Mouse (Mus musculus): Measurements from ENCODE around the gene Shmt1. TPM values are rescaled to one million over a fixed set of nuclear protein-coding genes. Genes with fewer than 3 reads are reported as not detected.

Gene Shmt1
- polyA plus RNA-seq, 1 experiment from 2014 or later, result 7.9 TPM

DNA sequence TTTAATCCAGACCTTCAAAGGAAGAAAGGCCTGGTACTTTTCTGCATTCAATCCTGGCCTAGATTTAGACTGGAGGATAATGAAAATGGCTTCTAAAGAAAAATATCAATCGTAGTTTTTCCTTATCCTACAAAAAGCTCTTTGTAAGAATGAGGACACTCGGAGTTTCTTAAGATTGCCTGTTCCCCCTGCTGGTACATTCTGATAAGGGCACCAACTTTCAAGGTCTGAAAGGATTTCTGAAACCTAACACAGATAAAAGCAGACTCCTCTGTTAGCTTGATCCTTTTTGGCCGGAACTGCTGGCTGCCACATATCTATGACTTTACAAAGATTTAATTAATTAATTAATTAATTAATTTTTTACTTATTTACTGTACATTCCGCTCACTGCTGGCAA is 44.5 kb downstream of the Shmt1 start:
- Histone ChIP-seq H3K4me1 (replicated peaks) (no peaks in the 10 kb centered on the region), H3K9me3 (no peaks in the 10 kb centered on the region), H3K9ac (no peak overlapping the region), H3K27me3 (no peaks in the 10 kb centered on the region), H3K4me3 (no peak overlapping the region), H3K27ac (no peak overlapping the region), H3K36me3 (peaks cover under 1% of the 10 kb centered on the region; the same call in 1 of the 2 replicates), H3K4me2 (no peak overlapping the region)
- 90% methylated on average over 4 of the region's 4 CpGs for WGBS
- no peak for ATAC-seq (ENCODE audit: low FRiP score)

DNA sequence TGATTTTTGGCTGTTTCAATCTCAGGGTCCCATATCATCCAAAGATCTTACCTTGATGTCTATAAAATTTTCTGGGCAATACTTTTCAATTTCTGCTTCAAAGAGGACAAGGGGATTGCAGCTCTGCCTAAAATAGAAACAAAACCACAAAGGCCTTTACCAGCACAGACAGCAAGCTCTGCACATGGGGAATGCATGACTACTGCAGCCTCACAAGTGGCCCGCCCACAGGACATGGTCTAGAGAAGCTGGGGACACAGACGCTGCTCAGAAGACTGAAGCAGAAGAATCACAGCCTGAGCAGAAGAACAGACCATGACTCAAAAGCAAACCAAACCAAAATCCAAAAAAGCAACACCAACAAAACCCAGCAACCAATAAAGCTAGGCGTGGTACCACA is 49.8 kb downstream of the Shmt1 start:
- WGBS, result 94% methylated on average over 3 of the region's 3 CpGs
- no peaks in the 10 kb centered on the region for H3K27me3 ChIP-seq
- no peak overlapping the region for H3K4me3 ChIP-seq

DNA sequence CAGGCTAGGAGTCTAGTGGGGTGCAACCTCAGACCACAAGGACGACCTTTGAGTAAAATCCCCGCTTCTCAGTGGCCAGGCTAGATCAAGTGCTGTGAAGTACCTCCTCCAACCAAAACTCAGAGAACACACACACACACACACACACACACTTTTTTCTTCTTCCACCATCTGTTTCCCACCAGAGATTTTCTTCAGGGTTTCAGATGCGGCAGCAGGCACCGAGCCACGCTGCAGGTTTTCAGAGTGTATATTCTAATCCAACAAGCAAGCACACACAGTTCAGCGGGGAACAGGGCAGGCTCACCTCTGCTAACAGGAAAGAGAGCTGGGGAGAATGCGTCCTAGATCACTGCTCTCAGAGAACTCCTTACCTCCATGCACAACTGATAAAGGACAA is 55.9 kb downstream of the Shmt1 start:
- peaks cover 78% of the 10 kb centered on the region for H3K36me3 ChIP-seq
- no peaks in the 10 kb centered on the region for H3K27me3 ChIP-seq
- no peak overlapping the region for H3K4me2 ChIP-seq
- no peak for ATAC-seq (ENCODE audit: low FRiP score)
- H3K4me3 ChIP-seq, result no peak overlapping the region
- no peaks in the 10 kb centered on the region for H3K9me3 ChIP-seq
- H3K4me1 ChIP-seq (replicated peaks), result no peaks in the 10 kb centered on the region
- no peak overlapping the region for H3K27ac ChIP-seq
- WGBS, result 96% methylated on average over 7 of the region's 7 CpGs
- no peak overlapping the region for H3K9ac ChIP-seq

More for the DNA sequence above, 49.8 kb downstream of the Shmt1 start:
- Histone ChIP-seq H3K27ac (no peak overlapping the region), H3K4me2 (no peak overlapping the region), H3K9ac (no peak overlapping the region), H3K4me1 (replicated peaks) (no peaks in the 10 kb centered on the region), H3K36me3 (peaks cover 35% of the 10 kb centered on the region), H3K9me3 (no peaks in the 10 kb centered on the region)
- no peak for ATAC-seq (ENCODE audit: low FRiP score)

DNA sequence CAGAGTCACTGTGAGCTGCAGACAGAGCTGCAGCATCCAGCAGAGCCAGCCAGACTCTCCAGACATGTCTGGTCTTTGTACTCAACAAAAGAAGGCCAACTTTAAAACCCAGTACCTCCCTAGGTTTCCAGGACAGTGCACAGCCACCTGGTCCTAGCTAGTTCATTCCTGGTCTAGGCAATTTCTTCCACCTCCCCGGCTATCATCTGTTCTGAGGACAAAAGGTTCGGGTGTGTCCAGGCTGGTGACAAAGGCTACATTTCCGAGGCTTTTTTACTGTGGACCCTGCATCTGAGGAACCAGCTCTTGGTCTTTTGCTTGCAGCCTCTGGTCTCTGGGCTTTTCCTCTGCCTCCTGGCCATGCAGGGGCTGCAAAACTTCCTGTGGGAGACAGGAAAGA is 71.2 kb downstream of the Shmt1 start:
- H3K27me3 ChIP-seq, result no peaks in the 10 kb centered on the region
- no peak overlapping the region for H3K4me2 ChIP-seq
- no peak for ATAC-seq (ENCODE audit: low FRiP score)
- H3K9me3 ChIP-seq, result no peaks in the 10 kb centered on the region
- H3K4me1 ChIP-seq (replicated peaks), result no peaks in the 10 kb centered on the region
- H3K36me3 ChIP-seq, result peaks cover 77% of the 10 kb centered on the region
- no peak overlapping the region for H3K9ac ChIP-seq
- WGBS, result 87% methylated on average over 3 of the region's 3 CpGs
- H3K4me3 ChIP-seq, result no peak overlapping the region
- H3K27ac ChIP-seq, result no peak overlapping the region

Other genes starting within 250 kb of the Shmt1 start
- 61.0 and 61.2 TPM in 2 replicates for gene Llgl1, start 112.0 kb downstream of the Shmt1 start, polyA plus RNA-seq (2015; fragmentation: Nextera tagmentation; extraction: Ambion mirVana)
- 64.7 and 68.2 TPM in 2 replicates for gene Flii, start 84.5 kb downstream of the Shmt1 start, polyA plus RNA-seq (2015; fragmentation: Nextera tagmentation; extraction: Ambion mirVana)
- gene Mief2, start 83.3 kb downstream of the Shmt1 start, polyA plus RNA-seq (2015; fragmentation: Nextera tagmentation; extraction: Ambion mirVana), result 21.2 and 22.4 TPM in 2 replicates
- 10.3 and 10.4 TPM in 2 replicates for gene Top3a, start 34.4 kb downstream of the Shmt1 start, polyA plus RNA-seq (2015; fragmentation: Nextera tagmentation; extraction: Ambion mirVana)
- gene Smcr8, start 34.2 kb downstream of the Shmt1 start, polyA plus RNA-seq (2015; fragmentation: Nextera tagmentation; extraction: Ambion mirVana), result 5.9 and 6.5 TPM in 2 replicates
- gene Dhrs7b, start 18.9 kb upstream of the Shmt1 start, polyA plus RNA-seq (2015; fragmentation: Nextera tagmentation; extraction: Ambion mirVana), result 30.7 and 33.3 TPM in 2 replicates
- 54.9 and 55.3 TPM in 2 replicates for gene Tmem11, start 67.6 kb upstream of the Shmt1 start, polyA plus RNA-seq (2015; fragmentation: Nextera tagmentation; extraction: Ambion mirVana)
- gene Natd1, start 103.0 kb upstream of the Shmt1 start, polyA plus RNA-seq (2015; fragmentation: Nextera tagmentation; extraction: Ambion mirVana), result 36.1 and 36.8 TPM in 2 replicates
- 30.0 and 30.4 TPM in 2 replicates for gene Map2k3, start 120.3 kb upstream of the Shmt1 start, polyA plus RNA-seq (2015; fragmentation: Nextera tagmentation; extraction: Ambion mirVana)
- gene Kcnj12, start 210.8 kb upstream of the Shmt1 start, polyA plus RNA-seq (2015; fragmentation: Nextera tagmentation; extraction: Ambion mirVana), result 3.5 and 3.8 TPM in 2 replicates